Mouse (Mus musculus) spleen, adult 2 months (tissue): ENCODE measurements at regions not wholly inside any gene's neighbourhood (a gene's known extent, or its start where the extent isn't known, plus 50 kb on each side); places are given as distances from the start of the nearest gene placed in this dataset.

ENCODE experiments used
- CTCF ChIP-seq: fragments of 200-500 bp; IDR thresholded peaks from 2 replicates; pipeline ENCODE4 v1.5.1; 2011; ENCODE audit warnings: mild to moderate bottlenecking, inconsistent platforms; ENCODE audit not compliant: insufficient read depth, insufficient read length, insufficient replicate concordance; ENCODE audit errors: extremely low read depth
- POLR2A ChIP-seq: fragments of 200-500 bp; IDR thresholded peaks from 2 replicates; pipeline ENCODE4 v1.6.1; 2011; ENCODE audit warnings: low read depth, low read length, inconsistent platforms

GRCm38 (mm10) chr13:15898201-15898600, 113.5 kb upstream of the Inhba start:
- no peak for TF ChIP-seq CTCF
- TF ChIP-seq POLR2A = no peak
